Mouse (Mus musculus): ENCODE results near the gene Gm11562. TPM values are rescaled to one million over a fixed set of nuclear protein-coding genes. Genes with fewer than 3 reads are reported as not detected.
"Not testable (repeated sequence)": the region's sequence is repeated elsewhere in the genome, so short reads cannot be mapped to it uniquely, and the experiment has no call there.

Gm11562 gene
- polyA plus RNA-seq, 1 experiment from 2014 or later, result not detected

DNA sequence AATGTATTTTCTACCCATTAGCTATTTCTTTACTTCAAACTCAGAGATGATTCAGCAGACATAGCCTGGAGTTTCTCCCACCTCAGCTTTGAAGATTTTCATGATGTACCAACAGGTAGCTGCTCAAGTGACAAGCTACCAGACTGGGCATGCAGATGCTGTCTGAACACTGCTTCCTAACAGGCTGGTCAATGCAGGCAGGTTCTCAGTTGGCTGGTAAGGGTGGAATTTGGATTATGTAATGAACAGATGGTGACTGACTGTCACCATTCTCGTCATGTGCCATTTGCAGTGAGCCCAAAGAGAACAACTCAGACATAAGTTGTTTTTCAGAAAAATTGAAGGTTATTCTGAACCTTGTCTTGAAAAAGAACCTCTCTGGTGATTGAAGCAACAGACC is 11.1 kb downstream of the Gm11562 start:
- DNase-seq (no peak), ATAC-seq (ENCODE audit: low FRiP score, low TSS enrichment) (no peak)
- Histone ChIP-seq H3K27ac (replicated peaks; ENCODE audit: low read depth, low read length) (no peak overlapping the region), H3K9me3 (ENCODE audit: control insufficient read depth, low read length) (no peaks in the 10 kb centered on the region), H3K27me3 (ENCODE audit: control insufficient read depth, insufficient read depth, low read length) (no peaks in the 10 kb centered on the region), H3K4me1 (ENCODE audit: control insufficient read depth, insufficient read depth, low read length) (no peaks in the 10 kb centered on the region), H3K36me3 (ENCODE audit: control insufficient read depth, insufficient read depth, low read length) (no peaks in the 10 kb centered on the region), H3K9ac (replicated peaks; ENCODE audit: low read length) (no peak overlapping the region), H3K4me2 (ENCODE audit: low read length) (no peak overlapping the region), H3K4me3 (replicated peaks; ENCODE audit: low read depth, low read length) (no peak overlapping the region)
- WGBS, result 62% methylated on average over 1 of the region's 1 CpGs

DNA sequence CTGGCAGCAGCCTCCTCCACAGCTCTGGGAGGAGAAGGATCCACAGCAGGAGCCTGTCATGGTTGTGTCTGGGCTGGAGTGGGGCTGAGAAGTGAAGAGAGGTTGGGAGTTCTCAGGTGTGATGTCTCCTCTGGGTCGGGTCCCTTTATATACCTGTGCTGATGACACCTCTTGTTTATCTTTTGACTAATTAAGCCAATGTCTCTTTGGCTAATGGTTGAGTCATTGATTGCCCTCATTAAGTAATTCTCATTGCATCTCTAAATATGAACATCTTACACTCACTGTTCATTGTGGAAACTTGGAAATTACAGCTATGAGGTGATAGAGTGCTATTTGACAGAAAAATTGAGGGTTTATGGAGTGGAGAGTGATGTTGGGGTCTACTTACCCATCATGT is 17.0 kb downstream of the Gm11562 start, which contains the start of gene Gm11938:
TSS of gene Gm11938 (minus strand) at position 101 of the 400 bp plus-strand sequence.
- 69% methylated on average over 1 of the region's 1 CpGs for WGBS
- not testable (repeated sequence) for H3K27ac ChIP-seq (replicated peaks; ENCODE audit: low read depth, low read length); H3K4me3 ChIP-seq (replicated peaks; ENCODE audit: low read depth, low read length); H3K4me1 ChIP-seq (ENCODE audit: control insufficient read depth, insufficient read depth, low read length); DNase-seq; H3K27me3 ChIP-seq (ENCODE audit: control insufficient read depth, insufficient read depth, low read length); H3K9me3 ChIP-seq (ENCODE audit: control insufficient read depth, low read length); ATAC-seq (ENCODE audit: low FRiP score, low TSS enrichment); H3K36me3 ChIP-seq (ENCODE audit: control insufficient read depth, insufficient read depth, low read length); H3K9ac ChIP-seq (replicated peaks; ENCODE audit: low read length); H3K4me2 ChIP-seq (ENCODE audit: low read length)

DNA sequence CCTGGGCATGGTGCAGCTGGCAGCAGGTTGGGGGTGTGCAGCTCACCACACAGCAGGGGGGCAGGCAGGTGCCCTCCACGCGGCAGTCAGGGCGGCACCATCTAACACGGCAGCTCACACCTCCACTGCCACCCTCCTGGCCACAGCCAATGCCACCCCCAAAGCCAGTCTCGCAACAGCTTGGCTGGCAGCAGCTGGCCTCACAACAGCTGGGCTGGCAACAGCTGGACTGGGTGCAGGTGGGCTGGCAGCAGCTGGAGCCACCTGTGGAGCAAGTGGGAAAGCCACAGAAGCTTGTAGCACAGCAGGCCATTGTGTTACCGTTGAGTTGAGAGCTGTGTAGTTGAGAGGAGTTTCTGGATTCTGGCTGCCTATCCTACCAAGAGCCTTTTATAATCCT is 22.5 kb downstream of the Gm11562 start, which contains the start of gene Krtap9-3:
TSS of gene Krtap9-3 (minus strand) at position 364 of the 400 bp plus-strand sequence.
- H3K4me2 ChIP-seq (ENCODE audit: low read length); ATAC-seq (ENCODE audit: low FRiP score, low TSS enrichment); H3K9me3 ChIP-seq (ENCODE audit: control insufficient read depth, low read length); H3K36me3 ChIP-seq (ENCODE audit: control insufficient read depth, insufficient read depth, low read length); DNase-seq; H3K4me1 ChIP-seq (ENCODE audit: control insufficient read depth, insufficient read depth, low read length); H3K4me3 ChIP-seq (replicated peaks; ENCODE audit: low read depth, low read length); H3K9ac ChIP-seq (replicated peaks; ENCODE audit: low read length); H3K27ac ChIP-seq (replicated peaks; ENCODE audit: low read depth, low read length); H3K27me3 ChIP-seq (ENCODE audit: control insufficient read depth, insufficient read depth, low read length): not testable (repeated sequence)
- WGBS, result 87% methylated on average over 6 of the region's 6 CpGs

DNA sequence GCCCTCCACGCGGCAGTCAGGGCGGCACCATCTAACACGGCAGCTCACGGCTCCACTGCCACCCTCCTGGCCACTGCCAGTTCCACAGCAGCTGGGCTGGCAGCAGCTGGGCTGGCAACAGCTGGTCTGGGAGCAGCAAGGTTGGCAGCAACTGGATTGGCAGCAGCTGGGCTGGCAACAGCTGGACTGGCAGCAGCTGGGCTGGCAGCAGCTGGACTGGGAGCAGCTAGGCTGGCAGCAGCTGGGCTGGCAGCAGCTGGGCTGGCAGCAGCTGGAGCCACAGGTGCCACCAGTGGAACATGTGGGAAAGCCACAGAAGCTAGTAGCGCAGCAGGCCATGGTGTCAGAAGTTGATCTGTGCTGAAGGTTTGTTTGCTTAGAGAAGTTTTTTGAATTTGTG is 29.3 kb downstream of the Gm11562 start, which contains the start of gene Krtap1-3:
TSS of gene Krtap1-3 (minus strand) at position 359 of the 400 bp plus-strand sequence.
- H3K27me3 ChIP-seq (ENCODE audit: control insufficient read depth, insufficient read depth, low read length), result no peaks in the 10 kb centered on the region
- no peak within 1 kb of the TSS for H3K27ac ChIP-seq (replicated peaks; ENCODE audit: low read depth, low read length)
- ATAC-seq (ENCODE audit: low FRiP score, low TSS enrichment) (no peak), DNase-seq (no peak)
- no peak within 1 kb of the TSS for H3K4me3 ChIP-seq (replicated peaks; ENCODE audit: low read depth, low read length)
- H3K9me3 ChIP-seq (ENCODE audit: control insufficient read depth, low read length), result no peaks in the 10 kb centered on the region
- no peak within 1 kb of the TSS for H3K9ac ChIP-seq (replicated peaks; ENCODE audit: low read length)
- H3K36me3 ChIP-seq (ENCODE audit: control insufficient read depth, insufficient read depth, low read length), result no peaks in the 10 kb centered on the region
- H3K4me1 ChIP-seq (ENCODE audit: control insufficient read depth, insufficient read depth, low read length), result no peaks in the 10 kb centered on the region
- WGBS, result 89% methylated on average over 6 of the region's 6 CpGs
- no peak within 1 kb of the TSS for H3K4me2 ChIP-seq (ENCODE audit: low read length)

DNA sequence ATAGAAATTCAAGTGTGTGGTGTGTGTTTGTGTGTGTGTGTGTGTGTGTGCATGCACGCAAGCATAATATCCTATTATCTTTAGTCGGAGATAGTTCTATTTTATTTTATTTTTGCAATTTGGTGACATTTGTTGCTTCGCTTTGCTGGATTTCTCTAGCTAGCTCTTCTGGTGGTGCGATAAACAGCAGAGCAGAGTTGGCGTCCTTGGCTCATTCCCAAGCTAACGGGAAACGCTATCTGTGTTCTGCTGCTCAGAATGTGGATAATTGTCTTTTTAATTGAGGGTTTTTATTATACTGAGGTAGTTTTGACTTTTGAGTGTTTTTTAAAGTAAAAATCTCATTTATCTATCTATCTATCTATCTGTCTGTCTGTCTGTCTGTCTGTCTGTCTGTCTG is 35.1 kb downstream of the Gm11562 start:
- no peak for ATAC-seq (ENCODE audit: low FRiP score, low TSS enrichment)
- Histone ChIP-seq H3K4me2 (ENCODE audit: low read length) (no peak overlapping the region), H3K4me1 (ENCODE audit: control insufficient read depth, insufficient read depth, low read length) (no peaks in the 10 kb centered on the region), H3K36me3 (ENCODE audit: control insufficient read depth, insufficient read depth, low read length) (no peaks in the 10 kb centered on the region), H3K4me3 (replicated peaks; ENCODE audit: low read depth, low read length) (no peak overlapping the region), H3K27ac (replicated peaks; ENCODE audit: low read depth, low read length) (no peak overlapping the region), H3K27me3 (ENCODE audit: control insufficient read depth, insufficient read depth, low read length) (no peaks in the 10 kb centered on the region), H3K9me3 (ENCODE audit: control insufficient read depth, low read length) (no peaks in the 10 kb centered on the region), H3K9ac (replicated peaks; ENCODE audit: low read length) (no peak overlapping the region)
- DNase-seq, result peak; percentile 3
- 95% methylated on average over 7 of the region's 7 CpGs for WGBS

DNA sequence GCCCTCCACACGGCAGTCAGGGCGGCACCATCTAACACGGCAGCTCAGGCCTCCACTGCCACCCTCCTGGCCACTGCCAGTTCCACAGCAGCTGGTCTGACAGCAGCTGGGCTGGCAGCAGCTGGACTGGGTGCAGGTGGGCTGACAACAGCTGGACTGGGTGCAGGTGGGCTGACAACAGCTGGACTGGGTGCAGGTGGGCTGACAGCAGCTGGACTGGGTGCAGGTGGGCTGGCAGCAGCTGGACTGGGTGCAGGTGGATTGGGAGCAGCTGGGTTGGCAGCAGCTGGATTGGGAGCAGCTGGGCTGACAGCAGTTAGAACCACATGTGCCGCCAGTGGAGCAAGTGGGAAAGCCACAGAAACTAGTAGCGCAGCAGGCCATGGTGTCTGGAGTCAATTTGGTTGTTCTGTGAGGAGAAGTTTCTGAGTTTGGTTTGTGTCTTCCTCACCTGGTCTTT is 37.0 kb downstream of the Gm11562 start, which contains the start of gene Krtap1-4:
TSS of gene Krtap1-4 (minus strand) at position 410 of the 460 bp plus-strand sequence.
- Histone ChIP-seq H3K9me3 (ENCODE audit: control insufficient read depth, low read length) (no peaks in the 10 kb centered on the region), H3K4me1 (ENCODE audit: control insufficient read depth, insufficient read depth, low read length) (no peaks in the 10 kb centered on the region), H3K27ac (replicated peaks; ENCODE audit: low read depth, low read length) (no peak within 1 kb of the TSS), H3K4me2 (ENCODE audit: low read length) (no peak within 1 kb of the TSS), H3K27me3 (ENCODE audit: control insufficient read depth, insufficient read depth, low read length) (no peaks in the 10 kb centered on the region), H3K36me3 (ENCODE audit: control insufficient read depth, insufficient read depth, low read length) (no peaks in the 10 kb centered on the region), H3K4me3 (replicated peaks; ENCODE audit: low read depth, low read length) (no peak within 1 kb of the TSS), H3K9ac (replicated peaks; ENCODE audit: low read length) (no peak within 1 kb of the TSS)
- no peak for DNase-seq
- 79% methylated on average over 5 of the region's 5 CpGs for WGBS
- ATAC-seq (ENCODE audit: low FRiP score, low TSS enrichment), result no peak

DNA sequence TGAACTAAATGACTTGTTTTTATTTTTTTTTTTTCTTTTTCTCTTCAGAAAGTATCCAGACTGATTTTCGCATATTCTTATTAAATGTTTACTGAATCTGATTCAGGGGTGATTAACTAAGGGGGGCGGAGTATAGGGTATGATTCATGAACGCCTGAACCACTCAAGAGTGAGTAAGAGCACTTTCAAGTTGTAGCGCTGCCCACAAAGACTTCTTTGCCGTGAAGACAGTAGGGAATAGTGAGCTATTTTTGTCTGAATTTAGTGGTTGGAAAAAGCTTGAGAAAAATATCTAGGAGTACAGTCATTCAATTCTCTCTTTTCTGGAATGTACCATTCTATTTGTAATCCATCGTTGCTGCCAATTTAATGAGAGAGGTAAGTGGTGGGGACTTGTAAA is 38.7 kb downstream of the Gm11562 start:
- 90% methylated on average over 6 of the region's 6 CpGs for WGBS
- ATAC-seq (ENCODE audit: low FRiP score, low TSS enrichment), result no peak
- no peak overlapping the region for H3K4me3 ChIP-seq (replicated peaks; ENCODE audit: low read depth, low read length)
- no peaks in the 10 kb centered on the region for H3K27me3 ChIP-seq (ENCODE audit: control insufficient read depth, insufficient read depth, low read length)
- no peak overlapping the region for H3K4me2 ChIP-seq (ENCODE audit: low read length)
- no peak for DNase-seq
- H3K4me1 ChIP-seq (ENCODE audit: control insufficient read depth, insufficient read depth, low read length), result no peaks in the 10 kb centered on the region
- H3K9me3 ChIP-seq (ENCODE audit: control insufficient read depth, low read length), result no peaks in the 10 kb centered on the region
- no peaks in the 10 kb centered on the region for H3K36me3 ChIP-seq (ENCODE audit: control insufficient read depth, insufficient read depth, low read length)
- no peak overlapping the region for H3K27ac ChIP-seq (replicated peaks; ENCODE audit: low read depth, low read length)
- H3K9ac ChIP-seq (replicated peaks; ENCODE audit: low read length), result no peak overlapping the region

DNA sequence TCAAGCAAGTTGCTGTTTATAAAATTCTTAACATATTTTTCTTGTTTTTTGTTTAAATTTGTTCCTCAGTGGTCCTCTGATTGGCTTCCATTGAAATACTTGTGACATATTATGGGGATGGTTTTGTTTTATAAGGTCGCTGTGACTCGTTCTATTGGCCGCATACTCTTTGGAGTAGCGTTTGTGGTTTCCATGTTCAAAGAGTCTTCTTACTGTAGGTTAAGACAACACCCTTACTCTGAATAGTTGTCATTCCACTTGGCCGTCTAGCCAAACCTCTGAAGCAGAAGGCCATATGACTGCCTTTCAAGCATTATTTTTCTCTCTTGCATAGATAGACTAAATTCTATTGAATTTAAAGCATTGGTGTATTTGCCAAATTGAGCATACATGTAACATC is 39.2 kb downstream of the Gm11562 start:
- WGBS, result 94% methylated on average over 5 of the region's 5 CpGs
- Histone ChIP-seq H3K9me3 (ENCODE audit: control insufficient read depth, low read length) (no peaks in the 10 kb centered on the region), H3K9ac (replicated peaks; ENCODE audit: low read length) (no peak overlapping the region), H3K36me3 (ENCODE audit: control insufficient read depth, insufficient read depth, low read length) (no peaks in the 10 kb centered on the region), H3K4me3 (replicated peaks; ENCODE audit: low read depth, low read length) (no peak overlapping the region), H3K4me2 (ENCODE audit: low read length) (no peak overlapping the region), H3K4me1 (ENCODE audit: control insufficient read depth, insufficient read depth, low read length) (no peaks in the 10 kb centered on the region), H3K27me3 (ENCODE audit: control insufficient read depth, insufficient read depth, low read length) (no peaks in the 10 kb centered on the region), H3K27ac (replicated peaks; ENCODE audit: low read depth, low read length) (no peak overlapping the region)
- no peak for ATAC-seq (ENCODE audit: low FRiP score, low TSS enrichment)
- DNase-seq, result no peak

DNA sequence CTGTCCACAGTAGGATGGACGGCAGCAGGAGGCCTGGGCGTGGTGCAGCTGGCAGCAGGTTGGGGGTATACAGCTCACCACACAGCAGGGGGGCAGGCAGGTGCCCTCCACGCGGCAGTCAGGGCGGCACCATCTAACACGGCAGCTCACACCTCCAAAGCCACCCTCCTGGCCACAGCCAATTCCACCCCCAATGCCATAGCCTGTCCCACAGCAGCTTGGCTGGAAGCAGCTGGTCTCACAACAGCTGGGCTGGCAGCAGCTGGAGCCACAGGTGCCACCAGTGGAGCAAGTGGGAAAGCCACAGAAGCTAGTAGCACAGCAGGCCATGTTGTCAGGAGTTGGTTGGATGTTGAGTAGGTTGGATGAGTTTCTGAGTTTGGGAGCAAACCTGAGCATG is 39.6 kb downstream of the Gm11562 start, which contains the start of gene Krtap1-5:
TSS of gene Krtap1-5 (minus strand) at position 381 of the 400 bp plus-strand sequence.
- 92% methylated on average over 6 of the region's 6 CpGs for WGBS
- DNase-seq (no peak), ATAC-seq (ENCODE audit: low FRiP score, low TSS enrichment) (no peak)
- Histone ChIP-seq H3K9me3 (ENCODE audit: control insufficient read depth, low read length) (no peaks in the 10 kb centered on the region), H3K4me2 (ENCODE audit: low read length) (no peak within 1 kb of the TSS), H3K4me3 (replicated peaks; ENCODE audit: low read depth, low read length) (no peak within 1 kb of the TSS), H3K4me1 (ENCODE audit: control insufficient read depth, insufficient read depth, low read length) (no peaks in the 10 kb centered on the region), H3K36me3 (ENCODE audit: control insufficient read depth, insufficient read depth, low read length) (no peaks in the 10 kb centered on the region), H3K9ac (replicated peaks; ENCODE audit: low read length) (no peak within 1 kb of the TSS), H3K27ac (replicated peaks; ENCODE audit: low read depth, low read length) (no peak within 1 kb of the TSS), H3K27me3 (ENCODE audit: control insufficient read depth, insufficient read depth, low read length) (no peaks in the 10 kb centered on the region)

Measured in midbrain, embryonic 14.5 days (tissue).